Mouse (Mus musculus): ENCODE data around the gene Cel.
"Not testable (repeated sequence)": the region's sequence is repeated elsewhere in the genome, so short reads cannot be mapped to it uniquely, and the experiment has no call there.

- not testable (repeated sequence) for TF ChIP-seq EP300 (IDR thresholded peaks at IDR 0.05; ENCODE audit: low read depth)
- TF ChIP-seq CTCF (IDR thresholded peaks at IDR 0.05; ENCODE audit: low read depth): 0 out of 2 replicates have a peak, but pooled peaks have one; percentile 2
Measured at GRCm38 (mm10) chr2:28511600-28511999, 51.6 kb downstream of the Cel start.
